Comparison of ENCODE assay signal across 9 mouse cellular contexts in the genomic region with DNA sequence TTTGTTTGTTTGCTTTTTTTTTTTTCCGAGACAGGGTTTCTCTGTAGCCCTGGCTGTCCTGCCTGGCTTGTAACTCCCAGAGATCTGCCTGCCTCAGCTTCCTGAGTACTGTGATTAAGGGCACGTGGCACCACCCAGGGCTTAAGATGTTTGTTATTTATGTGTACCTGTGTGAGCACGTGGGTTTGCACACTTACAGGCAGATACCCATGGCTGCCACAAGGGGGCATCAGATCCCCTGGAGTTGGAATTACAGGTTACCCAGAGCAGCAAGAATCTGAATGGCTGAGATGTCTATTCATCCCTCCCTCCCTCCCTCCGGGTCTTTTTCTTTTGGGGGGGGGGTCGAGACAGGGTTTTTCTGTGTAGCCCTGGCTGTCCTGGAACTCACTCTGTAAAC. TPM values are rescaled to one million over a fixed set of nuclear protein-coding genes. Genes with fewer than 3 reads are reported as not detected.
A peak's percentile ranks its signal among the peaks of the same experiment; 100 is the strongest.
DNase-seq lines count a peak whose midpoint lies in the region; ATAC-seq and TF ChIP-seq lines count a peak whose summit lies in the region.
"Had no signal": no experiment of that assay in that cellular context is flagged by ENCODE, and none has a peak within 500 bp of the region (broad histone marks: within the 10 kb centered on the region; RNA-seq: fewer than 3 reads in every experiment).

No protein-coding gene starts in this region.

- H3K9me3 ChIP-seq in ES-E14 (ENCODE audit: control insufficient read depth, insufficient read depth, low read depth, low read length), result no peaks in the 10 kb centered on the region
- H3K9me3 ChIP-seq in liver, postnatal 0 days (ENCODE audit: low read length), result no peaks in the 10 kb centered on the region
- H3K9me3 ChIP-seq: lung, embryonic 15.5 days had no signal

- TF ChIP-seq CTCF in liver, postnatal 0 days (IDR thresholded peaks at IDR 0.05; ENCODE audit: low read depth), result peak; percentile 83
- TF ChIP-seq CTCF in spleen, adult 2 months (IDR thresholded peaks at IDR 0.05; ENCODE audit: extremely low read depth, insufficient read depth, insufficient read length, insufficient replicate concordance), result peak; percentile 48; the same call in 1 of the 2 replicates

- in situ Hi-C loops in ES-E14 (cut with MboI; ENCODE audit: low sequenced_read_pairs in 2 of 2, unreplicated experiment in 2 of 2), result loop anchor here in 1 of 2 experiments (25.0 kb wide), 1 partner anchor 233 kb away; no protein-coding TSS in a partner anchor

- no peak for TF ChIP-seq EP300 in liver, postnatal 0 days (IDR thresholded peaks at IDR 0.05; ENCODE audit: low read depth)

- H3K36me3 ChIP-seq in ES-E14 (ENCODE audit: control insufficient read depth, insufficient read depth, low read length, poor library complexity, severe bottlenecking), result peaks cover 7% of the 10 kb centered on the region
- H3K36me3 ChIP-seq in liver, postnatal 0 days (replicated peaks; ENCODE audit: insufficient read depth, low read length), result no peaks in the 10 kb centered on the region
- no peaks in the 10 kb centered on the region; the same call in 1 of the 2 replicates for H3K36me3 ChIP-seq in spleen, adult 2 months (ENCODE audit: control insufficient read depth, insufficient read depth, low read length)
- H3K36me3 ChIP-seq: lung, embryonic 15.5 days had no signal

- DNase-seq in layer of hippocampus, adult 8-10 months (ENCODE audit: low spot score in 2 of 2), result peak; percentile 5 to 9
- DNase-seq in layer of hippocampus, postnatal 14 days (ENCODE audit: low spot score in 2 of 2), result no peak
- DNase-seq in ES-E14 (ENCODE audit: low read depth, low spot score), result peak; percentile 43
- DNase-seq in brain, adult 2 months (ENCODE audit: low read depth, low spot score), result peak; percentile 41
- peak; percentile 29 for DNase-seq in gastrocnemius, postnatal 10 days
- DNase-seq in liver, postnatal 0 days, result peak; percentile 71
- peak; percentile 35 to 55 for DNase-seq in spleen, adult 2 months (ENCODE audit: low read depth in 1 of 2, low spot score in 2 of 2)
- no peak for DNase-seq in urinary bladder, adult 18-20 months (ENCODE audit: low spot score in 2 of 2)

- TF ChIP-seq POLR2A in spleen, adult 2 months (IDR thresholded peaks at IDR 0.05; ENCODE audit: low read depth, low read length), result no peak

- H3K9ac ChIP-seq in ES-E14 (ENCODE audit: insufficient read depth, low read depth, low read length, poor library complexity, severe bottlenecking), result no peak overlapping the region
- H3K9ac ChIP-seq in liver, postnatal 0 days (replicated peaks), result no peak overlapping the region
- H3K9ac ChIP-seq: lung, embryonic 15.5 days had no signal

- H3K4me3 ChIP-seq in ES-E14 (ENCODE audit: insufficient read depth in 1 of 2, low read depth in 1 of 2, low read length in 2 of 2, poor library complexity in 1 of 2, severe bottlenecking in 1 of 2), result no peak overlapping the region
- H3K4me3 ChIP-seq in liver, postnatal 0 days (ENCODE audit: low read depth, low read length), result no peak overlapping the region
- H3K4me3 ChIP-seq in spleen, adult 2 months (ENCODE audit: extremely low read depth, insufficient read depth, insufficient read length), result no peak overlapping the region
- H3K4me3 ChIP-seq: lung, embryonic 15.5 days had no signal

- H3K27me3 ChIP-seq in liver, postnatal 0 days (ENCODE audit: insufficient read depth, low read length), result no peaks in the 10 kb centered on the region
- H3K27me3 ChIP-seq in spleen, adult 2 months (ENCODE audit: control insufficient read depth, insufficient read depth, low read length), result no peaks in the 10 kb centered on the region

- ATAC-seq in liver, postnatal 0 days, result peak; percentile 35; the same call in 1 of the 2 replicates

- H3K4me1 ChIP-seq in ES-E14 (ENCODE audit: control insufficient read depth in 2 of 2, insufficient read depth in 2 of 2, low read length in 2 of 2, poor library complexity in 1 of 2), result no peaks in the 10 kb centered on the region
- no peaks in the 10 kb centered on the region for H3K4me1 ChIP-seq in liver, postnatal 0 days (ENCODE audit: insufficient read depth)
- H3K4me1 ChIP-seq in spleen, adult 2 months (ENCODE audit: control insufficient read depth, insufficient read depth, insufficient read length), result no peaks in the 10 kb centered on the region
- H3K4me1 ChIP-seq: lung, embryonic 15.5 days had no signal

- no peak overlapping the region for H3K27ac ChIP-seq in ES-E14 (ENCODE audit: insufficient read depth, low read depth, low read length, poor library complexity, severe bottlenecking)
- H3K27ac ChIP-seq in liver, postnatal 0 days (ENCODE audit: low read depth), result no peak overlapping the region
- H3K27ac ChIP-seq in spleen, adult 2 months (ENCODE audit: insufficient read depth, low read length), result no peak overlapping the region
- H3K27ac ChIP-seq: lung, embryonic 15.5 days had no signal

- H3K4me2 ChIP-seq in liver, postnatal 0 days (ENCODE audit: low read depth, low read length), result no peak overlapping the region
- H3K4me2 ChIP-seq: lung, embryonic 15.5 days had no signal

- 31% methylated on average over 5 of the region's 5 CpGs for WGBS in liver, postnatal 0 days (ENCODE audit: insufficient replicate concordance)
- WGBS in spleen, adult 2 months, result 44% methylated on average over 5 of the region's 5 CpGs

TF ChIP-seq in ES-E14, 5 proteins besides CTCF, POLR2A, EP300 and RAD21:
- TF ChIP-seq CHD2 (IDR thresholded peaks at IDR 0.05; ENCODE audit: low read depth, low read length) (no peak), MAFK (IDR thresholded peaks at IDR 0.05; ENCODE audit: insufficient read depth, low read depth, low read length) (no peak), ZC3H11A (IDR thresholded peaks at IDR 0.05; ENCODE audit: borderline replicate concordance, low read depth, low read length) (no peak), HCFC1 (IDR thresholded peaks at IDR 0.05; ENCODE audit: borderline replicate concordance, insufficient read depth, low read length) (no peak), ZNF384 (IDR thresholded peaks at IDR 0.05; ENCODE audit: low read depth, low read length) (no peak)
TF ChIP-seq in ES-E14: peak in this region for 0.

RNA-seq across cellular contexts. Expression of a gene that starts 22.8 kb away (rescaled TPM):
- total RNA-seq in layer of hippocampus, adult 8-10 months (2022), result 10 to 100 TPM; 67.9 to 77.7 (median 73.4) TPM
- total RNA-seq in layer of hippocampus, postnatal 14 days (2021), result 10 to 100 TPM; 58.7 to 66.4 TPM
- total RNA-seq in ES-E14 (2012; rRNA removed), result 66.2 and 67.2 TPM in 2 replicates
- 10 to 100 TPM; 20.9 to 21.7 TPM for total RNA-seq in gastrocnemius, postnatal 10 days (2021)
- polyA plus RNA-seq in liver, postnatal 0 days (2015; fragmentation: Nextera tagmentation; extraction: Ambion mirVana), result 19.2 and 20.2 TPM in 2 replicates
- polyA plus RNA-seq in spleen, adult 2 months (2012; rRNA removed), result 5.5 and 6.2 TPM in 2 replicates

Comparison
In these comparisons a context has a peak if more than half of its experiments do, and no peak if none do; other contexts are left out.
1. DNase-seq: peak in layer of hippocampus, adult 8-10 months (2 of 2), ES-E14 (single experiment), brain, adult 2 months (single experiment), gastrocnemius, postnatal 10 days (single experiment), liver, postnatal 0 days (single experiment) and spleen, adult 2 months (2 of 2); none in layer of hippocampus, postnatal 14 days (0 of 2) and urinary bladder, adult 18-20 months (0 of 2).